Mouse (Mus musculus): Measurements from ENCODE around the gene Snx25.

- TF ChIP-seq POLR2A (IDR thresholded peaks at IDR 0.05; ENCODE audit: borderline replicate concordance, low read depth, low read length) (no peak), CTCF (IDR thresholded peaks at IDR 0.05; ENCODE audit: low read depth, low read length) (no peak)
Observed at GRCm38 (mm10) chr8:46141688-46142087, 10.3 kb downstream of the Snx25 start.
